Mouse (Mus musculus): ENCODE results near the gene Ptdss2. TPM values are rescaled to one million over a fixed set of nuclear protein-coding genes. Genes with fewer than 3 reads are reported as not detected.

The Ptdss2 gene
- total and polyA plus RNA-seq, 2 experiments from 2014 or later, result 25.6 to 96.8 TPM

DNA sequence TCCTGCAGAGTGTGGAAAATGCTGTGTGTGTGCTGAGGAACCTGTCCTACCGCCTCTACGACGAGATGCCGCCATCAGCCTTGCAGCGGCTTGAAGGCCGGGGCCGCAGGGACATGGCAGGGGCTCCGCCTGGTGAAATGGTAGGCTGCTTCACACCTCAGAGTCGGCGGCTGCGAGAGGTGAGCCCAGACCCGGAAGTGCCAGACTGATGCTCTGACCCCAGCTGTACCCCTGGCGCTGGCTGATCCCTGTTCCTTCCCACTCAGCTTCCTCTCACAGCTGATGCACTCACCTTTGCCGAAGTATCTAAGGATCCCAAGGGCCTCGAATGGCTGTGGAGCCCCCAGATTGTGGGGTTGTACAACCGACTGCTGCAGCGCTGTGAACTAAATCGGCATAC lies 33.7 kb upstream of the Ptdss2 start:
- Histone ChIP-seq H3K4me2 (ENCODE audit: low read depth, low read length) (no peak overlapping the region), H3K9me3 (ENCODE audit: low read length) (no peaks in the 10 kb centered on the region), H3K27ac (no peak overlapping the region), H3K4me1 (ENCODE audit: insufficient read depth, low read length) (no peaks in the 10 kb centered on the region), H3K9ac (replicated peaks; ENCODE audit: low read length) (no peak overlapping the region), H3K4me3 (ENCODE audit: low read length) (no peak overlapping the region), H3K36me3 (ENCODE audit: insufficient read depth, low read length) (no peaks in the 10 kb centered on the region), H3K27me3 (ENCODE audit: insufficient read depth, low read length) (peaks cover 11% of the 10 kb centered on the region; the same call in 1 of the 2 replicates)
- no peak for TF ChIP-seq CTCF (IDR thresholded peaks at IDR 0.05; ENCODE audit: low read depth)
- 34% methylated on average over 18 of the region's 18 CpGs for WGBS
- ATAC-seq (no peak), DNase-seq (ENCODE audit: low spot score) (no peak)

- no peak overlapping the region for H3K4me2 ChIP-seq (ENCODE audit: low read depth, low read length)
- H3K9me3 ChIP-seq (ENCODE audit: low read length), result no peaks in the 10 kb centered on the region
- H3K9ac ChIP-seq (replicated peaks; ENCODE audit: low read length), result no peak overlapping the region
- no peak for DNase-seq (ENCODE audit: low spot score)
- TF ChIP-seq CTCF (IDR thresholded peaks at IDR 0.05; ENCODE audit: low read depth), result no peak
- H3K4me3 ChIP-seq (ENCODE audit: low read length), result no peak overlapping the region
- 62% methylated on average over 8 of the region's 8 CpGs for WGBS
- peaks cover 11% of the 10 kb centered on the region; the same call in 1 of the 2 replicates for H3K27me3 ChIP-seq (ENCODE audit: insufficient read depth, low read length)
- H3K36me3 ChIP-seq (ENCODE audit: insufficient read depth, low read length), result no peaks in the 10 kb centered on the region
- H3K27ac ChIP-seq, result no peak overlapping the region
- H3K4me1 ChIP-seq (ENCODE audit: insufficient read depth, low read length), result no peaks in the 10 kb centered on the region
- ATAC-seq, result no peak
Observed at GRCm38 (mm10) chr7:141090228-141090627, 32.0 kb upstream of the Ptdss2 start.

GRCm38 (mm10) chr7:141092051-141092735 lies 30.0 kb upstream of the Ptdss2 start:
- peak overlapping the region; percentile 7 for H3K4me3 ChIP-seq (ENCODE audit: low read length)
- no peak overlapping the region for H3K27ac ChIP-seq
- H3K9ac ChIP-seq (replicated peaks; ENCODE audit: low read length), result no peak overlapping the region
- 7% methylated on average over 37 of the region's 37 CpGs for WGBS
- ATAC-seq, result peak; percentile 81
- peak overlapping the region; percentile 46 for H3K4me2 ChIP-seq (ENCODE audit: low read depth, low read length)
- H3K36me3 ChIP-seq (ENCODE audit: insufficient read depth, low read length), result no peaks in the 10 kb centered on the region
- no peaks in the 10 kb centered on the region for H3K9me3 ChIP-seq (ENCODE audit: low read length)
- H3K27me3 ChIP-seq (ENCODE audit: insufficient read depth, low read length), result peaks cover 11% of the 10 kb centered on the region; the same call in 1 of the 2 replicates
- H3K4me1 ChIP-seq (ENCODE audit: insufficient read depth, low read length), result no peaks in the 10 kb centered on the region
- TF ChIP-seq CTCF (IDR thresholded peaks at IDR 0.05; ENCODE audit: low read depth), result peak; percentile 66
- DNase-seq (ENCODE audit: low spot score), result peak; percentile 74

DNA sequence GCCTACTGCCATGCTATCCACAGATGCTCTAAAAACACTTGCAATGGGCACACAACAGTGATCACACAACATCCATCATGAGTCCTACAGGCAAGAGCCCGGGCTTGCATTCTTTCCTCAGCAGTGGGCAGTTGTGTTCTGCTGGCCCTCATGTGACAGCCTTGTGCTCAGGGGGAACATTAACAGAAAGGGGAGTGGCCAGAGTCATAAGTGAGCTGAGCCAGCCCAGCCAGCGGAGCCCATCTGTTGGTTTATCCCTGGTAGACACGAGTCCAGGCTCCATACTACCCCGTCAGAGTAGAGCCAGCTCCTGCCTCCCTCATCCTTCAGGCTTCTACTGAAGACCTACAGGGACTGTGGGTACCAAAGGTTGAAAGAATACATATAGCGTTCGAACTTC lies 28.2 kb upstream of the Ptdss2 start:
- TF ChIP-seq CTCF (IDR thresholded peaks at IDR 0.05; ENCODE audit: low read depth), result no peak
- H3K27me3 ChIP-seq (ENCODE audit: insufficient read depth, low read length), result peaks cover 8% of the 10 kb centered on the region; the same call in 1 of the 2 replicates
- ATAC-seq, result no peak
- DNase-seq (ENCODE audit: low spot score), result no peak
- 86% methylated on average over 6 of the region's 6 CpGs for WGBS
- H3K9me3 ChIP-seq (ENCODE audit: low read length), result no peaks in the 10 kb centered on the region
- H3K4me3 ChIP-seq (ENCODE audit: low read length), result no peak overlapping the region
- no peaks in the 10 kb centered on the region for H3K4me1 ChIP-seq (ENCODE audit: insufficient read depth, low read length)
- H3K9ac ChIP-seq (replicated peaks; ENCODE audit: low read length), result no peak overlapping the region
- H3K36me3 ChIP-seq (ENCODE audit: insufficient read depth, low read length), result no peaks in the 10 kb centered on the region
- no peak overlapping the region for H3K4me2 ChIP-seq (ENCODE audit: low read depth, low read length)
- no peak overlapping the region for H3K27ac ChIP-seq

GRCm38 (mm10) chr7:141094487-141095205 lies 27.5 kb upstream of the Ptdss2 start:
- peaks cover 3% of the 10 kb centered on the region for H3K4me1 ChIP-seq (ENCODE audit: insufficient read depth, low read length)
- no peak overlapping the region for H3K27ac ChIP-seq
- no peaks in the 10 kb centered on the region for H3K9me3 ChIP-seq (ENCODE audit: low read length)
- DNase-seq (ENCODE audit: low spot score) (no peak), ATAC-seq (no peak)
- no peaks in the 10 kb centered on the region for H3K36me3 ChIP-seq (ENCODE audit: insufficient read depth, low read length)
- no peak overlapping the region for H3K4me2 ChIP-seq (ENCODE audit: low read depth, low read length)
- no peak overlapping the region for H3K9ac ChIP-seq (replicated peaks; ENCODE audit: low read length)
- H3K27me3 ChIP-seq (ENCODE audit: insufficient read depth, low read length), result 0 out of 2 replicates have a peak, but pooled peaks cover 6% of the 10 kb centered on the region
- no peak overlapping the region for H3K4me3 ChIP-seq (ENCODE audit: low read length)
- no peak for TF ChIP-seq CTCF (IDR thresholded peaks at IDR 0.05; ENCODE audit: low read depth)
- 57% methylated on average over 15 of the region's 15 CpGs for WGBS

- Histone ChIP-seq H3K27me3 (ENCODE audit: insufficient read depth, low read length) (0 out of 2 replicates have a peak, but pooled peaks cover 13% of the 10 kb centered on the region), H3K4me3 (ENCODE audit: low read length) (no peak overlapping the region), H3K4me1 (ENCODE audit: insufficient read depth, low read length) (peaks cover 4% of the 10 kb centered on the region), H3K36me3 (ENCODE audit: insufficient read depth, low read length) (no peaks in the 10 kb centered on the region), H3K9me3 (ENCODE audit: low read length) (no peaks in the 10 kb centered on the region), H3K4me2 (ENCODE audit: low read depth, low read length) (no peak overlapping the region; the same call in 1 of the 2 replicates), H3K27ac (no peak overlapping the region), H3K9ac (replicated peaks; ENCODE audit: low read length) (no peak overlapping the region)
- no peak for DNase-seq (ENCODE audit: low spot score)
- no peak for TF ChIP-seq CTCF (IDR thresholded peaks at IDR 0.05; ENCODE audit: low read depth)
- 80% methylated on average over 6 of the region's 6 CpGs for WGBS
- ATAC-seq, result no peak
Observed at GRCm38 (mm10) chr7:141096021-141096420, 26.2 kb upstream of the Ptdss2 start.

Data from hindbrain, postnatal 0 days (tissue).